Mouse (Mus musculus) C2C12 (cell line): ENCODE data around the gene Sec23b.

ENCODE experiments used
- CEBPB ChIP-seq: IDR thresholded peaks from one replicate; pipeline ENCODE4 v1.6.1; 2011; ENCODE audit warnings: low read depth, mild to moderate bottlenecking, control low read depth, moderate library complexity
- CTCF ChIP-seq: IDR thresholded peaks from one replicate; pipeline ENCODE4 v1.5.1; 2011; ENCODE audit not compliant: control insufficient read depth, insufficient read depth, insufficient read length
- USF1 ChIP-seq: IDR thresholded peaks from one replicate; pipeline ENCODE4 v1.6.1; 2011; ENCODE audit warnings: low read depth, mild to moderate bottlenecking, control low read depth, moderate library complexity

DNA sequence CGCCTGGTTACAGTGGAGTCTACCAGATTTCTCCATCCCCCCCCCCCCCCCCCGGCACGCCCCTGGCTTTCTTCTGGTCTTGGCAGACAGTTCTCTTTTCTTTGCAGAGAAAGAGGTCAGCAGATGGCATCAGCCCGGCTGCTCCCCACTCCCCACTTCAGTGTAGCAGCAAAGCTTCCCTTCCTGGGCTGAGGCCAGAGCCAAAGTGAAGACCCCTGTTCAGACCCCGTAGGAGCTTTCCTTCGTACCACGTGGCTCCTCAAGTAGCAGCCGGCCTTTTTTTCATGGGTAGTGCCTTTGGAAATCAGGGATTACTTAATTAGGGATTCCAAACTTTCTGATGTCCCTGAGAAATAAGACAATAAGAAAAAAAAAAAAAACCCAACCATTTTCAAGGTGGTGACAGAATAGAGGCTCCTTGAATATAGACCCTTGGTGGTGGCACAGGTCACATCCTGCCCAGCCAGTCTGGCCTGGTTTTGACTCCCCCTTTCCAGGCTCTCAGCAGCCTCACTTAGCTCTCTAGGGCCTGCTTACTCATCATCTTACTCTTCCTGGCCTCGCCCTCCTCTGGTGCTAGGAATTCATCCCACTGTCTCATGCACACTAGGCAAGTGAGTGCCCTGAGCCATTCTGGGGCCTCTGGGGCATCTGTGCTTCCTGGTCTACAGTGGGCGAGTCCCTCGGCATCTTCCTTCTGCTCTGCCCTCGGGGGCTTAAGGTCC lies 81.8 kb downstream of the Sec23b start:
- TF ChIP-seq CTCF (no peak), USF1 (no peak), CEBPB (no peak)
